In the genomic region with DNA sequence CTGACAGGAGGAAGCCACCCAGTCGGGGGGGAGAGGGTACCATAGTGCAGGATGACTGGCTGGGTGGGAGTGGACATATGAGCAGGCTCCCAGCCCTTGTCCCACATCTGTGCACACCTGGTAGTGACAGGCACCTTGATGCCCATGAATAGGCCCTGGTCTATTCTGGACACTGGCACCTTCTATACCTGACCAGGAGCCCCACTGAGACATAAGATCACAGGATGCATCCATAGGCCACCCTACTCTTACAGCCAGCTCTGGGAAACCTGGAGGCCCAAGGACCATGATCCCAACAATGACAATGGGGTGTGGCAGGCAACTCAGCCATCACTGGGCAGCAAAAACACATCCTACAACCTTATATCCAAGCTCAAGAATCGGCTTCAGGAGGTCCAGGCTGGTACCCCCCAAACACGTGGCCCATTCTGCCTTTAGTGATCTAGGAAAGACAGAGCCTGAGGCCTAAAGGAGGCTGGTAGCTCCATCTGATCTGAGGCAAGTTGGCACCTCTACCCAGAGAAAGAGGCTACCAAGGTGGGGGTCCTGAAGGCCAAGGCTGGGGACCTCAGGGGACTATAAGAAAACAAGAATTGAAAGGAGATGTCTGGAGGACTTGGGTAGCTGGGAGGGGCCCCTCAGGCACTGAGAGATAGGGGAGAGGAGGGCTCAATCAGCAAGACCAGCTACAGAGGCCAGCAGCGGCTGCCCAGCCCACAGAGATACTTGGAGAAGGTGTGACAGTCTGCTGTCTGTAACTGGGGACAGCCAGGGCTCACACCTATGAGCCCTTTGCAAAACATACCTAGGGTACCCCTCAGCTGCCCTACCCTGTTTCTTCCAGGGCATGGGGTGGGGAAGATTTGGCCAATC, we compare ENCODE assay signal across 15 mouse cellular contexts. TPM values are rescaled to one million over a fixed set of nuclear protein-coding genes. Genes with fewer than 3 reads are reported as not detected.
DNase-seq lines count a peak whose midpoint lies in the region; ATAC-seq and TF ChIP-seq lines count a peak whose summit lies in the region.
"Had no signal": no experiment of that assay in that cellular context is flagged by ENCODE, and none has a peak within 500 bp of the region (broad histone marks: within the 10 kb centered on the region; RNA-seq: fewer than 3 reads in every experiment).

No protein-coding gene starts in this region.

- 57% methylated on average over 4 of the region's 4 CpGs for WGBS in heart, embryonic 12.5 days
- WGBS in midbrain, embryonic 11.5 days = 71% methylated on average over 4 of the region's 4 CpGs
- WGBS in midbrain, postnatal 0 days = 74% methylated on average over 4 of the region's 4 CpGs

- no peak overlapping the region for H3K27ac ChIP-seq in heart, embryonic 12.5 days (ENCODE audit: poor library complexity, severe bottlenecking)
- H3K27ac ChIP-seq in midbrain, embryonic 11.5 days (ENCODE audit: low read depth, low read length) = no peak overlapping the region
- H3K27ac ChIP-seq in midbrain, postnatal 0 days (ENCODE audit: low read depth, low read length) = no peak overlapping the region
- H3K27ac ChIP-seq: midbrain, embryonic 12.5 days had no signal

- H3K27me3 ChIP-seq in heart, embryonic 12.5 days (replicated peaks) = no peaks in the 10 kb centered on the region
- no peaks in the 10 kb centered on the region; the same call in 1 of the 2 replicates for H3K27me3 ChIP-seq in midbrain, embryonic 11.5 days (ENCODE audit: control insufficient read depth, insufficient read depth, low read length)
- no peaks in the 10 kb centered on the region for H3K27me3 ChIP-seq in midbrain, postnatal 0 days (ENCODE audit: insufficient read depth, low read length)

- TF ChIP-seq CTCF in midbrain, postnatal 0 days (IDR thresholded peaks at IDR 0.05) = no peak

- H3K4me3 ChIP-seq in heart, embryonic 12.5 days = no peak overlapping the region
- H3K4me3 ChIP-seq in midbrain, embryonic 11.5 days (ENCODE audit: low read depth, low read length) = no peak overlapping the region
- H3K4me3 ChIP-seq in midbrain, postnatal 0 days (ENCODE audit: low read depth, low read length) = no peak overlapping the region
- H3K4me3 ChIP-seq: midbrain, embryonic 12.5 days had no signal

- H3K4me1 ChIP-seq in heart, embryonic 12.5 days (replicated peaks) = peaks cover 56% of the 10 kb centered on the region
- H3K4me1 ChIP-seq in midbrain, embryonic 11.5 days (ENCODE audit: control insufficient read depth, insufficient read depth, low read length) = peaks cover 7% of the 10 kb centered on the region
- peaks cover 8% of the 10 kb centered on the region for H3K4me1 ChIP-seq in midbrain, postnatal 0 days (ENCODE audit: insufficient read depth, low read length)

- 0 out of 2 replicates have a peak overlapping the region, but pooled peaks have one; percentile 19 for H3K4me2 ChIP-seq in heart, embryonic 12.5 days
- no peak overlapping the region for H3K4me2 ChIP-seq in midbrain, embryonic 11.5 days
- no peak overlapping the region for H3K4me2 ChIP-seq in midbrain, postnatal 0 days (ENCODE audit: low read depth, low read length, poor library complexity, severe bottlenecking)
- H3K4me2 ChIP-seq: midbrain, embryonic 12.5 days had no signal

- no peak overlapping the region for H3K9ac ChIP-seq in heart, embryonic 12.5 days
- H3K9ac ChIP-seq in midbrain, embryonic 11.5 days (ENCODE audit: low read length) = no peak overlapping the region
- H3K9ac ChIP-seq in midbrain, postnatal 0 days (replicated peaks; ENCODE audit: low read length, poor library complexity, severe bottlenecking) = no peak overlapping the region
- H3K9ac ChIP-seq: midbrain, embryonic 12.5 days had no signal

- H3K9me3 ChIP-seq in heart, embryonic 12.5 days (replicated peaks) = no peaks in the 10 kb centered on the region
- H3K9me3 ChIP-seq in midbrain, embryonic 11.5 days (ENCODE audit: control insufficient read depth, low read length) = no peaks in the 10 kb centered on the region
- no peaks in the 10 kb centered on the region for H3K9me3 ChIP-seq in midbrain, postnatal 0 days (ENCODE audit: low read length)
- H3K9me3 ChIP-seq: midbrain, embryonic 12.5 days had no signal

- no peak for DNase-seq in heart, adult 8-10 months (ENCODE audit: low spot score)
- peak; percentile 57 for DNase-seq in midbrain, embryonic 11.5 days (ENCODE audit: low spot score, missing footprints)
- DNase-seq in midbrain, postnatal 0 days (ENCODE audit: low spot score) = no peak
- DNase-seq in kidney, postnatal 4 days = no peak
- no peak for DNase-seq in embryo, embryonic 11 days
- DNase-seq: B cell, adult 2 months; cerebellum, adult 8-10 months; kidney, adult 18-20 months; lung, adult 2 months; retina, postnatal 1 day had no signal

- H3K36me3 ChIP-seq in heart, embryonic 12.5 days = no peaks in the 10 kb centered on the region
- H3K36me3 ChIP-seq in midbrain, embryonic 11.5 days (ENCODE audit: control insufficient read depth, insufficient read depth, low read length) = no peaks in the 10 kb centered on the region
- H3K36me3 ChIP-seq in midbrain, postnatal 0 days (ENCODE audit: insufficient read depth, low read length) = no peaks in the 10 kb centered on the region
- H3K36me3 ChIP-seq: midbrain, embryonic 12.5 days had no signal

- peak; percentile 56; the same call in 1 of the 2 replicates for ATAC-seq in heart, embryonic 12.5 days (ENCODE audit: insufficient number of reproducible peaks, low FRiP score)
- no peak for ATAC-seq in midbrain, embryonic 11.5 days (ENCODE audit: low FRiP score)
- no peak for ATAC-seq in midbrain, postnatal 0 days (ENCODE audit: low FRiP score)
- peak; percentile 68 for ATAC-seq in erythroid progenitor cell, adult 5-6 weeks (replicated peaks; ENCODE audit: low FRiP score, poor library complexity, severe bottlenecking)
- ATAC-seq in megakaryocyte-erythroid progenitor cell, adult 5-6 weeks (replicated peaks; ENCODE audit: low FRiP score, low TSS enrichment, poor library complexity, severe bottlenecking) = peak; percentile 74

RNA-seq across cellular contexts. Expression of gene Capn5, which starts 3.0 kb away (rescaled TPM):
- polyA plus RNA-seq in heart, embryonic 12.5 days (2016; fragmentation: Nextera tagmentation; extraction: Ambion mirVana) = 7.4 and 8.0 TPM in 2 replicates
- 1 to 10 TPM; 1.2 to 2.9 (median 1.6) TPM for total RNA-seq in heart, adult 8-10 months (2022)
- polyA plus RNA-seq in midbrain, embryonic 11.5 days (2014; fragmentation: Nextera tagmentation; extraction: Ambion mirVana) = 3.5 and 3.7 TPM in 2 replicates
- total RNA-seq in midbrain, postnatal 0 days (2014; rRNA removed) = 40.0 and 51.9 TPM in 2 replicates
- 20.7 and 20.9 TPM in 2 replicates for polyA plus RNA-seq in midbrain, postnatal 0 days (2015; fragmentation: Nextera tagmentation; extraction: Ambion mirVana)
- 46.5 and 52.4 TPM in 2 replicates for total RNA-seq in erythroid progenitor cell, adult 5-6 weeks (2015; ENCODE audit: low replicate concordance)
- 51.3 and 72.5 TPM in 2 replicates for total RNA-seq in erythroid progenitor cell, adult 5-6 weeks (2017; ENCODE audit: low replicate concordance)
- total RNA-seq in megakaryocyte-erythroid progenitor cell, adult 5-6 weeks (2014; fragmentation: Nextera tagmentation) = 7.5 and 8.3 TPM in 2 replicates
- 5.6 and 5.9 TPM in 2 replicates for total RNA-seq in megakaryocyte-erythroid progenitor cell, adult 5-6 weeks (2017)

RNA-seq across cellular contexts. Expression of gene B3gnt6, which starts 24.2 kb away (rescaled TPM):
- polyA plus RNA-seq in heart, embryonic 12.5 days (2016; fragmentation: Nextera tagmentation; extraction: Ambion mirVana) = 0.10 TPM in 1 of 2 replicates, not detected in the other
- not detected for total RNA-seq in heart, adult 8-10 months (2022)
- polyA plus RNA-seq in midbrain, embryonic 11.5 days (2014; fragmentation: Nextera tagmentation; extraction: Ambion mirVana) = 0.07 TPM in 1 of 2 replicates, not detected in the other
- total RNA-seq in midbrain, postnatal 0 days (2014; rRNA removed) = 1.5 and 2.0 TPM in 2 replicates
- 1.3 TPM in 2 replicates for polyA plus RNA-seq in midbrain, postnatal 0 days (2015; fragmentation: Nextera tagmentation; extraction: Ambion mirVana)
- 1.1 TPM in 1 of 2 replicates, not detected in the other for total RNA-seq in erythroid progenitor cell, adult 5-6 weeks (2015; ENCODE audit: low replicate concordance)
- total RNA-seq in erythroid progenitor cell, adult 5-6 weeks (2017; ENCODE audit: low replicate concordance) = not detected in 2 replicates
- not detected in 2 replicates for total RNA-seq in megakaryocyte-erythroid progenitor cell, adult 5-6 weeks (2014; fragmentation: Nextera tagmentation)
- not detected in 2 replicates for total RNA-seq in megakaryocyte-erythroid progenitor cell, adult 5-6 weeks (2017)
- polyA plus RNA-seq: heart, postnatal 0 days; midbrain, embryonic 12.5 days had no signal

RNA-seq across cellular contexts. Expression of gene Omp, which starts 29.8 kb away (rescaled TPM):
- 0.19 and 0.20 TPM in 2 replicates for polyA plus RNA-seq in heart, embryonic 12.5 days (2016; fragmentation: Nextera tagmentation; extraction: Ambion mirVana)
- under 1 TPM in 3 of 4 experiments, not detected in 1; 0.16 to 0.24 (median 0.20) TPM for total RNA-seq in heart, adult 8-10 months (2022)
- 0.18 and 0.23 TPM in 2 replicates for polyA plus RNA-seq in midbrain, embryonic 11.5 days (2014; fragmentation: Nextera tagmentation; extraction: Ambion mirVana)
- total RNA-seq in midbrain, postnatal 0 days (2014; rRNA removed) = 0.55 and 0.57 TPM in 2 replicates
- 0.22 and 0.46 TPM in 2 replicates for polyA plus RNA-seq in midbrain, postnatal 0 days (2015; fragmentation: Nextera tagmentation; extraction: Ambion mirVana)
- 4.0 and 4.6 TPM in 2 replicates for total RNA-seq in erythroid progenitor cell, adult 5-6 weeks (2015; ENCODE audit: low replicate concordance)
- 15.4 and 17.2 TPM in 2 replicates for total RNA-seq in erythroid progenitor cell, adult 5-6 weeks (2017; ENCODE audit: low replicate concordance)
- 0.63 and 0.82 TPM in 2 replicates for total RNA-seq in megakaryocyte-erythroid progenitor cell, adult 5-6 weeks (2014; fragmentation: Nextera tagmentation)
- not detected in 2 replicates for total RNA-seq in megakaryocyte-erythroid progenitor cell, adult 5-6 weeks (2017)
- polyA plus RNA-seq: midbrain, embryonic 12.5 days had no signal

RNA-seq across cellular contexts. Expression of gene Myo7a, which starts 55.8 kb away (rescaled TPM):
- polyA plus RNA-seq in heart, embryonic 12.5 days (2016; fragmentation: Nextera tagmentation; extraction: Ambion mirVana) = 13.6 and 14.4 TPM in 2 replicates
- 1 to 10 TPM; 3.6 to 4.7 (median 4.3) TPM for total RNA-seq in heart, adult 8-10 months (2022)
- 10.1 and 11.1 TPM in 2 replicates for polyA plus RNA-seq in midbrain, embryonic 11.5 days (2014; fragmentation: Nextera tagmentation; extraction: Ambion mirVana)
- total RNA-seq in midbrain, postnatal 0 days (2014; rRNA removed) = 66.0 and 74.3 TPM in 2 replicates
- polyA plus RNA-seq in midbrain, postnatal 0 days (2015; fragmentation: Nextera tagmentation; extraction: Ambion mirVana) = 11.1 and 14.6 TPM in 2 replicates
- 3.4 and 5.4 TPM in 2 replicates for total RNA-seq in erythroid progenitor cell, adult 5-6 weeks (2015; ENCODE audit: low replicate concordance)
- total RNA-seq in erythroid progenitor cell, adult 5-6 weeks (2017; ENCODE audit: low replicate concordance) = 5.1 and 5.8 TPM in 2 replicates
- 2.3 and 6.1 TPM in 2 replicates for total RNA-seq in megakaryocyte-erythroid progenitor cell, adult 5-6 weeks (2014; fragmentation: Nextera tagmentation)
- 1.9 and 10.8 TPM in 2 replicates for total RNA-seq in megakaryocyte-erythroid progenitor cell, adult 5-6 weeks (2017)

Comparison
In these comparisons a context has a peak if more than half of its experiments do, and no peak if none do; other contexts are left out.
1. ATAC-seq: peak in heart, embryonic 12.5 days (single experiment), erythroid progenitor cell, adult 5-6 weeks (single experiment) and megakaryocyte-erythroid progenitor cell, adult 5-6 weeks (single experiment); none in midbrain, embryonic 11.5 days (single experiment) and midbrain, postnatal 0 days (single experiment).